In the genomic region with DNA sequence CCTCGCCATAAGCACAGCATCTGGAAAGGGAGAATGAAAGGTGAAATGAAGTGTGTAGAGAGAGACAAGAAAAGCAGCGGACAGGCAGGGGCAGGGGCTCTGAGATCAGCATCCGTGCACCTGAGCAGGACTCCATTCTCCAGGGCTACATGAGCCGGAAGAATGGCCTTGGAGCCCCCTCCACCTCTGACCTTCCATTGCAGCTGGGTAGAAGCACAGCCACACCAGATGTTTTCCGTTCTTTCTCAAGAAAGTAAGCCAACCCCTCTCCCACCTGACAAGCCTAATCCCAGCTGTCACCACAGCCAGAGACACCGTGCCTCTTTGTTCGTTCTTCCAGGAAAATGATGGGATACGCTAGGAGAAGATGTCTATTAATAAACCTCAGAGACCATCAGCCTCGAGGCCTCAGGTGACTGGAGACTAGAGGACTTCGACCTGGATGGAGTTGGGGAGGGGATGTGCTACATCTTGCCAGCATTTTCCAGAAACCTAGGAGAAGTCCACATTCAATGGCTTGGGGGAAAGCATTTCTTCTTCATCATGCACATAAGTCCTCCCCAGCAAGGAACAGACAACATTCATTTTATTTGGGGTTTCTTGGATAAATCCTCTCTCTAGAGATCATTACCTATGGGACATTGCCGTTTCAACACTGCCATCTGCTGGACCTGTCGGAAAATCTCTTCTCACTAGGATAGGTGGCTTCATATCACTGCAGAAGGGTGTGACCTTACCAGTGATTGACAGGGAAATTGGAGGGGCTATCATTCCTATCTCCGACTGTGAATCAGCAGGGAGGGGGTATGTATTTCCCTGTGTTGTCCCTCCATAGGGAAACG, we compare ENCODE assay signal across 9 mouse cellular contexts.
DNase-seq lines count a peak whose midpoint lies in the region; ATAC-seq lines count a peak whose summit lies in the region.
"Had no signal": no experiment of that assay in that cellular context is flagged by ENCODE, and none has a peak within 500 bp of the region (broad histone marks: within the 10 kb centered on the region; RNA-seq: fewer than 3 reads in every experiment).

No protein-coding gene starts in this region.

- H3K9ac ChIP-seq in forebrain, embryonic 13.5 days, result no peak overlapping the region
- no peak overlapping the region for H3K9ac ChIP-seq in intestine, embryonic 16.5 days (ENCODE audit: low read depth, low read length)
- H3K9ac ChIP-seq: liver, embryonic 13.5 days had no signal

- no peaks in the 10 kb centered on the region for H3K9me3 ChIP-seq in forebrain, embryonic 13.5 days (replicated peaks)
- H3K9me3 ChIP-seq in intestine, embryonic 16.5 days (ENCODE audit: control insufficient read depth, low read length), result no peaks in the 10 kb centered on the region
- H3K9me3 ChIP-seq: liver, embryonic 13.5 days had no signal

- H3K4me1 ChIP-seq in forebrain, embryonic 13.5 days, result no peaks in the 10 kb centered on the region
- no peaks in the 10 kb centered on the region for H3K4me1 ChIP-seq in intestine, embryonic 16.5 days (ENCODE audit: control insufficient read depth, insufficient read depth, low read length)
- H3K4me1 ChIP-seq: liver, embryonic 13.5 days had no signal

- ATAC-seq in forebrain, embryonic 13.5 days, result peak; percentile 93
- ATAC-seq in intestine, embryonic 16.5 days, result peak; percentile 48; the same call in 1 of the 2 replicates

- no peaks in the 10 kb centered on the region for H3K36me3 ChIP-seq in forebrain, embryonic 13.5 days (ENCODE audit: poor library complexity, severe bottlenecking)
- no peaks in the 10 kb centered on the region for H3K36me3 ChIP-seq in intestine, embryonic 16.5 days (ENCODE audit: control insufficient read depth, insufficient read depth, low read length)
- H3K36me3 ChIP-seq: liver, embryonic 13.5 days had no signal

- intact Hi-C loops in heart, postnatal 25 days (cut with DNase I), result loop anchor here (2.0 to 5.0 kb wide), 2 partner anchors 50 to 1092 kb away; no protein-coding TSS in a partner anchor
- intact Hi-C loops in left cerebral cortex, postnatal 36 days (cut with DNase I), result loop anchor here (10.0 kb wide), 1 partner anchor 1648 kb away; the partner anchor contains the start of gene Ramp3

- H3K4me3 ChIP-seq in forebrain, embryonic 13.5 days, result no peak overlapping the region
- H3K4me3 ChIP-seq in intestine, embryonic 16.5 days (ENCODE audit: low read length), result no peak overlapping the region
- H3K4me3 ChIP-seq: liver, embryonic 13.5 days had no signal

- WGBS in forebrain, embryonic 13.5 days, result 56% methylated on average over 14 of the region's 14 CpGs
- 41% methylated on average over 14 of the region's 14 CpGs for WGBS in intestine, embryonic 16.5 days

- H3K27ac ChIP-seq in forebrain, embryonic 13.5 days, result no peak overlapping the region
- H3K27ac ChIP-seq in intestine, embryonic 16.5 days (ENCODE audit: low read length), result no peak overlapping the region
- H3K27ac ChIP-seq: liver, embryonic 13.5 days had no signal

- H3K4me2 ChIP-seq in forebrain, embryonic 13.5 days, result no peak overlapping the region
- H3K4me2 ChIP-seq in intestine, embryonic 16.5 days (ENCODE audit: low read depth, low read length), result no peak overlapping the region
- H3K4me2 ChIP-seq: liver, embryonic 13.5 days had no signal

- peak; percentile 8 to 33 for DNase-seq in heart, adult 9 months (ENCODE audit: low spot score in 2 of 2)
- DNase-seq in heart, postnatal 25 days (ENCODE audit: low spot score), result no peak
- peak; percentile 43 for DNase-seq in brain, embryonic 18.5 days (ENCODE audit: low read depth, low spot score)
- DNase-seq in left cerebral cortex, postnatal 36 days (ENCODE audit: low spot score in 2 of 2), result peak; percentile 22 to 38
- peak; percentile 37 for DNase-seq in neural tube, embryonic 10.5 days (ENCODE audit: extremely low spot score, low spot score)
- DNase-seq in c-Kit-positive CD71-positive TER-119-positive erythroid progenitor cells, embryonic 14.5 days (ENCODE audit: low spot score), result no peak
- DNase-seq: liver, embryonic 13.5 days had no signal

- H3K27me3 ChIP-seq in forebrain, embryonic 13.5 days, result no peaks in the 10 kb centered on the region
- H3K27me3 ChIP-seq in intestine, embryonic 16.5 days (replicated peaks; ENCODE audit: control insufficient read depth, insufficient read depth, low read length), result no peaks in the 10 kb centered on the region
- H3K27me3 ChIP-seq: liver, embryonic 13.5 days had no signal

Comparison
In these comparisons a context has a peak if more than half of its experiments do, and no peak if none do; other contexts are left out.
1. DNase-seq: peak in heart, adult 9 months (2 of 2), brain, embryonic 18.5 days (single experiment), left cerebral cortex, postnatal 36 days (2 of 2) and neural tube, embryonic 10.5 days (single experiment); none in heart, postnatal 25 days (single experiment) and c-Kit-positive CD71-positive TER-119-positive erythroid progenitor cells, embryonic 14.5 days (single experiment).